Mouse (Mus musculus): Measurements from ENCODE around the gene Hagh.

DNA sequence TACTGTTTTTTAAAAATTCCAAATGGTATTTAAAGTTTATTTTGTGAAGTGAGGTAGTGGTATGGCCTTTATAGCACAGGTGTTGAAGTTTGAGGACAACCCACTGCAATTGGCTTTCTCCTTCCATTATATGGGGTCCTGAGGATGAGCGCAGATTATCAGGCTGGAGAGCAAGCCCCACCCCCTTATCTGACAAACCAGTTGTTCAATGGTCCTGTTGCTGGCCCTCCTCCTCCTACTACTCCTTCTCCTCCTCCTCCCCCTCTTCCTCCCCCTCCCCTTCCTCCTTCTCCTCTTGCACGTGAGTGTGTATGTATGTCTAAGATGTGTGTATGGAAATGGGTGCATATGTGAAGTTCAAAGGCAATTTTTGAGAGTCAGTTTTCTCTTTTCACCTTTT lies 27.7 kb upstream of the Hagh start:
- TF ChIP-seq POLR2A (IDR thresholded peaks at IDR 0.05; ENCODE audit: extremely low read depth, insufficient read depth, low read length) (no peak), CTCF (IDR thresholded peaks at IDR 0.05; ENCODE audit: low read depth, low read length) (no peak)

All from liver, adult 2 months (tissue).